Mouse (Mus musculus) Patski (cell line): ENCODE results near the gene Cldn24. TPM values are rescaled to one million over a fixed set of nuclear protein-coding genes. Genes with fewer than 3 reads are reported as not detected.
"Not testable (repeated sequence)": the region's sequence is repeated elsewhere in the genome, so short reads cannot be mapped to it uniquely, and the experiment has no call there.

ENCODE experiments used
- ATAC-seq: fragments of 100-300 bp; one replicate; pipeline ENCODE4 v1.8.0; 2021
- CTCF ChIA-PET: fragments of 350-600 bp; sonication (Branson Sonifier 250); formaldehyde crosslinking; loops from one replicate; lab custom pipeline; 2022; ENCODE audit warnings: inconsistent platforms; lab: Charles Lee
- POLR2A ChIA-PET: fragments of 350-600 bp; sonication (Branson Sonifier 250); formaldehyde crosslinking; loops from one replicate; lab custom pipeline; 2022; ENCODE audit warnings: antibody characterized with exemption, inconsistent platforms; lab: Charles Lee
- DNase-seq: peaks from one replicate; pipeline ENCODE4 v3.0.0-alpha.2; 2011; ENCODE audit warnings: low read depth, low spot score
- H3K27me3 ChIP-seq: fragments of 371-371 bp; one replicate; pipeline ENCODE4 v1.5.1; 2021
- CTCF ChIP-seq: fragments of 100-300 bp; IDR thresholded peaks from one replicate; pipeline ENCODE4 v1.5.1; 2021
- in situ Hi-C: fragments of 300-500 bp; cut with MboI; formaldehyde crosslinking; loops from 3 replicates; pipeline ENCODE4 v1.11.1; 2018; ENCODE audit warnings: low pct_unique_long_range_greater_than_20kb, mixed read lengths
- polyA plus RNA-seq: library from polyadenylated mRNA; unstranded; gene quantifications from one replicate; pipeline ENCODE4 v1.2.3, GENCODE M21; 2021

Gene Cldn24
- polyA plus RNA-seq, 1 experiment from 2014 or later: 0.09 TPM

DNA sequence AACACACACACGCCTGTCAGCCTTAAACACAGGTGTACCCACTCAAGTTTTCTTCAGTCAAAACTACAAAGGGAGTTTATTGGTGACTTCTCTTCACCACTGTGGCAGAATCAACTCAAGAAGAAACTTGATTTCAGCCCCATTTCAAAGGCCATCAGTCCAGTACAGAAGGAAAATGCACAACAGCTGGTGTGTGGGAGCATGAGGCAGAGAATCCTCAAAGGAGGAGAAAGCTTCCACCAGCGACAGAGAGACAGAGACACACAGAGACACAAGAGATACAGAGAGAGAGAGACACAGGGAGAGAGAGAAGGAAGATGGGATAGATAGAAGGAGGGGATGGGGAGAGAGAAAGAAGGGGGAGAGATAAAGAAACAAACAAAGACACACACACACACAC lies 19.6 kb upstream of the Cldn24 start:
- CTCF ChIA-PET: interaction anchor here (0.9 to 1.3 kb wide), 2 partner anchors 21 to 49 kb away, joined by 3 read pairs; no protein-coding TSS in a partner anchor
- POLR2A ChIA-PET: no interaction called here
- no peak for TF ChIP-seq CTCF
- DNase-seq: no peak
- no peak for ATAC-seq
- no peaks in the 10 kb centered on the region for H3K27me3 ChIP-seq
- in situ Hi-C loops: no loop called here

DNA sequence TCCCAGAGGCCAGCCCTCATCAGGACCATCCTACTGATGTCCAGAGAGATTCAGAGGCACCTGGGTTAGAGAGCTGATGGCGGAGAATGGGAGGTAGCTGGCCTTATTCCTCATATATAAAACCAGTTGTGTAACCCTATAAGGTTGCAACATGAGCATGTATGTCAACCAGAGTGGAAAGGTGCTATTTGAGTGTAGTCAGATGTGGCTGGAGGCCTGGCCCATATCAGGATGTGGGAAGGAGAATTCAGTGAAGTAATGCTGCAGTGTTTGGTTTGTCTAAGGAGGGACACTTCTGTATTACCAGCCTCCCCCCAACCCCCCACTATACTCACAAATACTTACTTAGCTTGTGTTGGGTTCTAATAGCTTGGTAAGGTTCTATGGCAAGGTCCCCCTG lies 17.7 kb upstream of the Cldn24 start:
- no peak for TF ChIP-seq CTCF
- DNase-seq (no peak), ATAC-seq (no peak)
- CTCF ChIA-PET: no interaction called here
- POLR2A ChIA-PET: interaction anchor here (1.3 kb wide), 1 partner anchor 35 kb away, joined by 4 read pairs; no protein-coding TSS in a partner anchor
- no peaks in the 10 kb centered on the region for H3K27me3 ChIP-seq
- in situ Hi-C loops: no loop called here

DNA sequence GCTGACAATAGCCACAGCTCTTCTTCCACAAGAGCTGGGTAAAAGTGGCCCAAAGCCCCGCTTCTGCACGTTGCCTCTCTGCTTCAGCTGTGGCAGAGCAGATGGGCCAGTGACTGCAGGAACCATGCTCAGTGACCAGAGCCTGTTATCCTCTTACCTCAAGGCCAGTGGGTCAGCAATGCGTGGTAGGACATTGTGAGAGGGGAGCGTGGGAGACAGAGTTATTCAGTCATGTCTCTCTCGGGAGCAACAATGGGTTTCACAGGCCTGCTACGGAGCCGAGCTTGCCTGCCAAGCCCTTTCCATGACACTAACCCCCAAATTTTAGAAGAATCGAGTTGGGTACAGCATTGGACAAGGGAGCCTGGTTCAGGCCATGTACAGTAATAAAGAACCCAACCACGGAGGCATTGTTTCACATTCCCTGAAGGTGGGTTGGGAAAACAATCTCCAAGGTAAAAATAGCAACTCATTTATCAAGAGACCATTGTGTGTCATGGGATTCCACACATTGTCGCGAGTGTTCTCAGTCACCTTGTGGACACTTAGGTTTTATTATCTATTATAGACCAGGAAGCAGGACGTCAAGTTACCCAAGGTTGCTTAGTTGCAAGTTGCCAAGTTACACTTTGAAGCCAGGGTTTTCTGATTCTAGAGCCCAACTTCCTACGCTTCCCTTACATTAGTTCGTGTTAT lies 11.8 kb upstream of the Cldn24 start:
- in situ Hi-C loops: no loop called here
- ChIA-PET POLR2A (no interaction called here), CTCF (no interaction called here)
- TF ChIP-seq CTCF: no peak
- no peaks in the 10 kb centered on the region for H3K27me3 ChIP-seq
- no peak for ATAC-seq
- DNase-seq: no peak

DNA sequence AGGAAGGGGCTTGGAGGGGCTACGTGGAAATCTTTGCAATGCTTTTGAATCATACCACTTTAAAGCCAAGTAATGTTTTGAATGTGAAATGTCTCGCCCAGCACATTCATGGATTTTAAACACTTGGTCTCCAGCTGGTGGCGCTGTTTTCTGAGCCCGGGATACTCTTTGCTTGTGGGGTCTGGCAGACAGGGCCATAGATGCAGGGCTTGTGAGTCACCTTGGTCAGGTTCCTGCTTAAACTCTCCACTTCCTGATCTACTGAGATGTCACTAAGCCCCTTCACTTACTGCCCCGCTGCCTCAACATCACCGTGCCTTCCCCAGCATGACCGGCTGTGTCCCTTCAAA lies 11.3 kb upstream of the Cldn24 start:
- no peaks in the 10 kb centered on the region for H3K27me3 ChIP-seq
- ATAC-seq (no peak), DNase-seq (no peak)
- no peak for TF ChIP-seq CTCF
- in situ Hi-C loops: no loop called here
- POLR2A ChIA-PET: no interaction called here
- CTCF ChIA-PET: no interaction called here

DNA sequence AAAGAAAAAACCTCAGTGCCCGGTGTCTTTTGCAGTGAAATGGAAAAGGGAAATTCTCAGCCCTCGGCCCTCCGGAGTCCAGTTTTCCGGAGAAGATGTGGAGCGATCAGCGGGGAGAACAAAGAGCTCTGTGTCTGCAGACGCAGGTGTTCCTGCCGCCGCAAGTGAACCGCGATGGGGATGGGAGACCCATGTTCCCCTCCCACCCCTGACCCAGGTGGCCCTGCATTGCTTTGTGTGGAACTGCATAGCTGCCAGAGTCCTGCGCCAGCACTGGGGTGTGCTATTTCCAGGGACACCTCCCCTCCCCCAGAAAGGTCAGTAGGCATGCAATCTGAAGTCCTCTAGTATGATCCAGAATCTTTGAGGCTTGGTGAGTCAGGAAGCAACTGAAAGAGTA lies 10.7 kb upstream of the Cldn24 start:
- ChIA-PET CTCF (no interaction called here), POLR2A (no interaction called here)
- DNase-seq (no peak), ATAC-seq (no peak)
- no peaks in the 10 kb centered on the region for H3K27me3 ChIP-seq
- in situ Hi-C loops: no loop called here
- TF ChIP-seq CTCF: no peak

DNA sequence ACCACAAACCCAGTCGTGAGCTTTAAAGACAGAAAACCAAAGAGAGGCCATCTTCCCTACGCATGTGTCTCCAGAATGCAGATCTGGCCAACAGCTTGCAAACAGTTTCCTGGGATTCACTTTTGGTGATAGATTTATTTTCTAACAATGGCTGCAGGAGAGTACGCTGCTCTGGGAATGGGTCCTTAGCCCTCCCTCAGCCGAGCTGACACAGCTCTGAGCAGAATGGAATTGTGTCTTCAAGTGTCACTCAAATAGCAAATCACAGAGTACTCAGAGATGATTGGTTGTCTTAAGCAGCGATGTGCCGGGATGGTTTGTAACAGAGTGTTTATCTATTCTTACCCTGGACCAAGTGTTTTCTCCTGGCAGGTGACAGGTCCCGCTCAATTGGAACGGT lies 2.9 kb upstream of the Cldn24 start:
- POLR2A ChIA-PET: no interaction called here
- DNase-seq (no peak), ATAC-seq (no peak)
- CTCF ChIA-PET: no interaction called here
- no peak for TF ChIP-seq CTCF
- in situ Hi-C loops: no loop called here
- no peaks in the 10 kb centered on the region for H3K27me3 ChIP-seq

DNA sequence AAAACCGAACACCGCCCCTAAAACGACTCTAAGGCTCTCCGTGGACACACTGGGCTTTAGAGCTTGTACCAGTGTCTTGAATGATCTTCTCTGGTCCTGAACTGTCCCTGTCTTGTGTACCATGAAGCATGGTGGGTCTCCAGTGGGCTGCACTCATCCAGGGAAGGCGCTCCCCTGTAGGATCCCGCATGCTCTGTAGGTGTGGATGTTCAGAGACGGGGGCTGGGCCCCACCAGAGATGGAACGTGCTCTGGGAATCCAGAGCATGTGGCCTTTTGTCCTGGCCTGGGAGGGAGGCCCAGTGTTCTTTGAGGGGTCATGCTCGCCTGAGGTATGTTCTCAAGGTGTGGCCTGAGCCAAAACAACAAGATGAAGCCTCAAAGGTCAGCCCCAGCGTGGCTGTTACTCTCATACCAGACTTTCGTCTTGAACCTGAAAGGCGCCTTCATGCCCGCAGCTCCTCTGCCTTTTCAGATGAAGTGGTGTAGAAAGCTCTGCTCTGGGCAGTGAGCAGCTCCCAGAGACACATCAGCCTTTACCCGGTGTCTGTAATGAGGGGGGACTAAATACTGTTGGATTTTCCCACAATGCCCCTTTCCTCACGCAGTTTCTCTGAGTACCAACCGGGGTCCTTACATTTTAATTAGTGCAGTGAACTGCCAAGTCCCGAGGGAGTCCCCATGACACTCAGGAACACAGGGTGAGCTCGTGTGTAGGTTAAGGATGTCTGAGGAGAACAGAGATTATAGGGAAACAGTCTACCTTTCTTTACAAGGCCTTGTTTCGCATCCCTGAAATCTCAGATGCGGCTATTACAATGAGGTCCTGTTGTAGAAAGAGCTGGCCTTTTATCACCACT lies 800 bp upstream of the Cldn24 start:
- TF ChIP-seq CTCF: no peak
- in situ Hi-C loops: no loop called here
- DNase-seq: no peak
- ATAC-seq: no peak
- CTCF ChIA-PET: no interaction called here
- POLR2A ChIA-PET: no interaction called here
- H3K27me3 ChIP-seq: no peaks in the 10 kb centered on the region

DNA sequence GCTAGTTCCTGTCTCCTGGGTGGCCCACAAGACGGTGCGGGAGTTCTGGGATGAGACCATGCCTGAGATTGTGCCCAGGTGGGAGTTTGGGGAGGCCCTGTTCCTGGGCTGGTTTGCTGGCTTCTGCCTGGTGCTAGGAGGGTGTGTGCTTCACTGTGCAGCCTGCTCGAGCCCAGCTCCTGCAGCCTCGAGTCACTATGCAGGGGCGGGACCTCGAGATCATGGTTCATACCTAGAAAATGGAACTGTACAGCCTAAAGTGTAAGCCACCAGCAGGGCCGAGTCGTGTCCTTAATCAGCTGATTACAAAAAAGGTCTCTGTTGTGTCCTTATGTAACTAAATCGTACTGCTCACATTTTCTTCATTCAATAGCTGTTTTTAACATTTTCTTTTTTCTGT lies 598 bp downstream of the Cldn24 start:
- POLR2A ChIA-PET: interaction anchor here (0.6 kb wide), 1 partner anchor 46 kb away, joined by 4 read pairs; no protein-coding TSS in a partner anchor
- H3K27me3 ChIP-seq, CTCF ChIA-PET, in situ Hi-C loops, DNase-seq, ATAC-seq: not testable (repeated sequence)

DNA sequence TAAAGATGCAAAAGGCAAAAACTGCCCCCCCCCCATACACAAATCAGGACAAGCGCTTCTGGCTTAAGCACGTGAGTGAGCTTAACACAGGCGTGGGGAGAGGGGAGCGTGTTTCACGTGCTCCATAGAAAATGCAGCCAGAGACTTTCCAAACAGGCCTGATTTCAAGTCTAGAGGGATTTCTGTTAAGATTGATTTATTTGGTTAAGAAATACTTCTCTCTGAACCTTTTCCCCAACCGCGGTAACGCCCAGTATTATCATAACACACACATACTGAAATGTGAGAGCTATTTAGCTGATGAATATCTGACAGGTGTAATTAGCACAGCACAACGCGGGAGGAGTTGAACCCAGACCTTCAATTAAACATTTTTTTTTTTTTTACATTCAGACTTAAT lies 1.8 kb downstream of the Cldn24 start:
- TF ChIP-seq CTCF: no peak
- in situ Hi-C loops: no loop called here
- DNase-seq (no peak), ATAC-seq (no peak)
- POLR2A ChIA-PET: no interaction called here
- no peaks in the 10 kb centered on the region for H3K27me3 ChIP-seq
- CTCF ChIA-PET: interaction anchor here (1.2 kb wide), 1 partner anchor 22 kb away, joined by 3 read pairs; no protein-coding TSS in a partner anchor

DNA sequence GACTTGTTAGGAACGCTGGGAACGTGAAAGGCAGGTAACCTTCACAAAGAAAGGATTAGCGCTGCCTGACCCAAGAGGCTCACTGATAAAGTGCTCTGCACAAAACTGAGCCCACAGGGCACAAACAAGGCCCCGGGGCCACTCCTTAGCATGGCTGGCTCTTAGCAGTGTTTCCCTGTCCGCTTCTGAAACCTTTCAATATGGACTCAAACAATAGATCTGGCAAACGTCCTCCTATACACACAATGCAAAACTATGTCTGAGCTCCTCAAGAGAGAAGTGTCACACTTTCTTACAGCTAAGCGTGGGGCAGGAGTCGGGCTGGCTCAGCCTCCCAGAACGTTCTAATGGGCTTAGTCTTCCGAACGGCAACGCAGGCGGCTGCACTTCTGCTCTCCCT lies 2.2 kb downstream of the Cldn24 start, which contains the start of gene Cldn22:
TSS of gene Cldn22 (plus strand) at position 301 of the 400 bp plus-strand sequence.
- H3K27me3 ChIP-seq: no peaks in the 10 kb centered on the region
- TF ChIP-seq CTCF: no peak
- DNase-seq: no peak
- POLR2A ChIA-PET: no interaction called here
- in situ Hi-C loops: no loop called here
- CTCF ChIA-PET: interaction anchor here (1.2 kb wide), 1 partner anchor 23 kb away, joined by 3 read pairs; no protein-coding TSS in a partner anchor
- no peak for ATAC-seq

DNA sequence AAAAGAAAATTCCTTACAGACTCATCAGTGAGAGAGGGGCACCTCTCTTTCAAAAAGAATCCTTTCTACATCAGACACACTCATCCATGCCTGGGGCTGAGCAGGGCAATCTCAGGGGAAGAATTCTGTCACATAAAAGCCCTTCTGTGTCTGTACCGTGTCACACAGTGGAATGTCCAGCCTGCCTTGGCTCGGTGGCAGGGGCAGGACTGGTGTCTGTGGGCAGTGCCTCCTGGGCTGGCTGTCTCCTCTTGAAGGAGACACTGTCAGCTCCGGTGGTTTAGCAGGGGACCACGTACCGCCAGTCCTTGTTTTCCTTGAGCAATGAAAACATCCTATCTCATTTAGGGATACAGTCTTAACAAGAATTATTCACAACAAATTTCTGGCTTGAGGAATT lies 3.7 kb downstream of the Cldn24 start:
- ChIA-PET POLR2A (no interaction called here), CTCF (no interaction called here)
- in situ Hi-C loops: no loop called here
- DNase-seq (no peak), ATAC-seq (no peak)
- no peak for TF ChIP-seq CTCF
- no peaks in the 10 kb centered on the region for H3K27me3 ChIP-seq
